Mouse (Mus musculus) stomach, postnatal 0 days (tissue): Measurements from ENCODE around the gene Rims3. TPM values are rescaled to one million over a fixed set of nuclear protein-coding genes. Genes with fewer than 3 reads are reported as not detected.

Source experiments
- ATAC-seq: fragments of 200-750 bp; cut with Nextera tagmentation; 2 replicates; pipeline ENCODE4 v1.8.0; 2017; ENCODE audit not compliant: low FRiP score, low TSS enrichment
- DNase-seq: peaks from one replicate; pipeline ENCODE4 v3.0.0-alpha.2; 2016; ENCODE audit warnings: low spot score
- H3K27ac ChIP-seq: fragments of 300-500 bp; sonication (generic); replicated peaks from 2 replicates; pipeline ENCODE4 v1.5.1; 2014; ENCODE audit warnings: mild to moderate bottlenecking, control low read depth
- H3K27me3 ChIP-seq: fragments of 300-500 bp; sonication (generic); 2 replicates; pipeline ENCODE4 v1.6.1; 2014; ENCODE audit warnings: low read length; ENCODE audit not compliant: control insufficient read depth, insufficient read depth
- H3K36me3 ChIP-seq: fragments of 300-500 bp; sonication (generic); 2 replicates; pipeline ENCODE4 v1.6.1; 2014; ENCODE audit warnings: low read length, mixed read lengths; ENCODE audit not compliant: control insufficient read depth, insufficient read depth
- H3K4me1 ChIP-seq: fragments of 300-500 bp; sonication (generic); replicated peaks from 2 replicates; pipeline ENCODE4 v1.6.1; 2014; ENCODE audit warnings: antibody characterized with exemption; ENCODE audit not compliant: control insufficient read depth, insufficient read depth
- H3K4me2 ChIP-seq: fragments of 300-500 bp; sonication (generic); replicated peaks from 2 replicates; pipeline ENCODE4 v1.6.1; 2014; ENCODE audit warnings: low read depth, mild to moderate bottlenecking, control low read depth, moderate library complexity
- H3K4me3 ChIP-seq: fragments of 300-500 bp; sonication (generic); 2 replicates; pipeline ENCODE4 v1.5.1; 2014; ENCODE audit warnings: low read depth, low read length, control low read depth
- H3K9ac ChIP-seq: fragments of 300-500 bp; sonication (generic); 2 replicates; pipeline ENCODE4 v1.6.1; 2014; ENCODE audit warnings: mild to moderate bottlenecking, low read length, control low read depth, mixed read lengths
- H3K9me3 ChIP-seq: fragments of 300-500 bp; sonication (generic); 2 replicates; pipeline ENCODE4 v1.6.1; 2016; ENCODE audit warnings: low read length; ENCODE audit not compliant: control insufficient read depth
- CTCF ChIP-seq: IDR thresholded peaks from 2 replicates; pipeline ENCODE4 v1.5.1; 2016; ENCODE audit warnings: antibody characterized with exemption, low read depth, mild to moderate bottlenecking, moderate library complexity
- EP300 ChIP-seq: optimal IDR thresholded peaks from 2 replicates; pipeline ENCODE3; 2016; ENCODE audit warnings: antibody characterized with exemption
- WGBS: fragments of 180-500 bp; shearing (Covaris S2); extraction: QIAGEN DNeasy Blood & Tissue Kit; methylation state at CpG from one replicate; pipeline ENCODE4 v1.1.7; 2014; 5-methylcytosine and 5-hydroxymethylcytosine counted together
- polyA plus RNA-seq: library from polyadenylated mRNA; unstranded; fragments of >200 nt; fragmentation: Nextera tagmentation; extraction: Ambion mirVana; gene quantifications from 2 replicates; pipeline ENCODE4 v1.2.1, GENCODE M21; 2015

Gene Rims3
- polyA plus RNA-seq, 1 experiment from 2014 or later, result 0.70 TPM

GRCm38 (mm10) chr4:120831472-120831871, 23.1 kb upstream of the Rims3 start, which contains the start of gene Nfyc:
TSS of gene Nfyc (minus strand) at chr4:120831572.
- no peaks in the 10 kb centered on the region for H3K27me3 ChIP-seq
- H3K4me3 ChIP-seq, result no peak within 1 kb of the TSS
- no peak within 1 kb of the TSS for H3K9ac ChIP-seq
- 83% methylated on average over 4 of the region's 4 CpGs for WGBS
- DNase-seq (no peak), ATAC-seq (no peak)
- H3K9me3 ChIP-seq, result no peaks in the 10 kb centered on the region
- TF ChIP-seq CTCF, result no peak
- TF ChIP-seq EP300, result no peak
- no peaks in the 10 kb centered on the region for H3K36me3 ChIP-seq
- no peaks in the 10 kb centered on the region for H3K4me1 ChIP-seq
- no peak within 1 kb of the TSS for H3K4me2 ChIP-seq
- H3K27ac ChIP-seq, result no peak within 1 kb of the TSS

DNA sequence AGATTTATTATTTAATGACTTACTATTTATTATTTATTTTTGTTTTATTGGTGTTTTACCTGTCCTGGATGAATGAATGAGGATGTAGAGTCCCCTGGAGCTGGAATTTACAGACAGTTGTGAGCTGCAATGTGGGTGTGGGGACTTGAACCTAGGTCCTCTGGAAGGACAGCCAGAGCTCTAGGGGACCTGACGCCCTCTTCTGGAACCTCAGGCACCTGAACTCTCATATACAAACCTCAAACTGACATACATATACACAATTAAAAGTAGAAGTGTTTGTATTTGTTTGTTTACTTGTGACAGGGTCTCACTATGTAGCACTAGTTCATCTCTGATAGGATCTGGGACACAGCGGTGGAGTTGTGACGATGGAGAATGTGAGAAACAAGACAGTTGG, 13.3 kb upstream of the Rims3 start:
- no peaks in the 10 kb centered on the region for H3K4me1 ChIP-seq
- ATAC-seq, result no peak
- no peak overlapping the region for H3K4me2 ChIP-seq
- no peak for DNase-seq
- H3K4me3 ChIP-seq, result no peak overlapping the region
- no peaks in the 10 kb centered on the region for H3K36me3 ChIP-seq
- H3K27me3 ChIP-seq, result no peaks in the 10 kb centered on the region
- no peak overlapping the region for H3K27ac ChIP-seq
- H3K9me3 ChIP-seq, result no peaks in the 10 kb centered on the region
- H3K9ac ChIP-seq, result no peak overlapping the region
- TF ChIP-seq EP300 (no peak), CTCF (no peak)
- 78% methylated on average over 3 of the region's 3 CpGs for WGBS

DNA sequence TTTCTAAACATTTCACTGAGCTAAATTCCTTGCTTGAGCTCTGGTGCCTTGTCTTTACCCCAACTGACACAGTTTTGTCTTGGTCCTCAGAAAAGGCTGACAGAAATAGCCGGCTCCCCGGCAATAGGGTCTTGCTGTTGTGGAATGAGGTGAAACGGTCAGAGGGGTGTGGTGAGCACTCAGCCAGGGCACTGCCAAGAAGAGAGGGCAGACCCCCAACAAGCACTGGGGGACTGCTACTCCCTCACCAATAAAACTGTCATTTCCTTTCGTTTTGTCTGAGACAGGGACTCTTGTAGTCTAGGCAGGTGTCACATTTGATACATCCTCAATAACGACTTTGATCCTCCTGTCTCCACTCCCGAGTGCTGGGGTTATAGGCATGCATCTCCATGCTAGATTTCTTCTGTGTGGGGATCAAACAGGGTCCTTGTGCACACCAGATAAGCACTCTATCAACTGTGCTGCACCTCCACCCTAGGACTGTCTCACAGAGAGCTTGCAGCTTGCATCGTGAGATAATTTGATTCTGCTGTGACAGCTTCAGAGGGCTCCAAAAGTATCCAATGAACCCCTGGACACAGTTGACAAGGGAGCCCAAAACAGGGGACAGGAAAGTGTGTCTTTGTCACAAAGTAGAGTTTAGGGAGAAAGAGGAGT, 10.1 kb upstream of the Rims3 start:
- Histone ChIP-seq H3K36me3 (no peaks in the 10 kb centered on the region), H3K9ac (no peak overlapping the region), H3K4me2 (no peak overlapping the region), H3K4me1 (no peaks in the 10 kb centered on the region), H3K27ac (no peak overlapping the region), H3K27me3 (no peaks in the 10 kb centered on the region), H3K4me3 (no peak overlapping the region), H3K9me3 (no peaks in the 10 kb centered on the region)
- 28% methylated on average over 7 of the region's 7 CpGs for WGBS
- ATAC-seq (no peak), DNase-seq (no peak)
- TF ChIP-seq CTCF (no peak), EP300 (no peak)

DNA sequence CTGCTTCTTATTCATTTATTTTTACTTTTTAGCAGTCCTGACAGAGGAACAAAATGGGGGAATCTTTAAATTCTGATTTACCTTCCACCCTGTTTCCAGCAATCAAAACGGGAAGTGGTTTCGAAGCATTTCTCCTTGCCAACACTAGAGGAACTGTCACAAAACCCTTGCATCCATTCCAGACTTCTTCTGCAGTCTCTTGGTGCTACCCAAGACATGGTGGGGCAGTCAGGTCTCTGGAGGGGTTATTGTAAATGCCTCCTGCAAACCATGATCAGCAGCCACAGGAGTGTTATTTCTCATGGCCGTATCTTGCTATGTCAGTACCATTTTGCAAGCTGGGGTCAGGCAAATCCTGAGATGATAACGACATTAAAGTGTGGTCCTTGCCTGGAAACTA, 9.5 kb upstream of the Rims3 start:
- H3K36me3 ChIP-seq, result no peaks in the 10 kb centered on the region
- H3K27ac ChIP-seq, result no peak overlapping the region
- WGBS, result 61% methylated on average over 4 of the region's 4 CpGs
- no peaks in the 10 kb centered on the region for H3K4me1 ChIP-seq
- H3K27me3 ChIP-seq, result no peaks in the 10 kb centered on the region
- H3K4me2 ChIP-seq, result no peak overlapping the region
- TF ChIP-seq CTCF (no peak), EP300 (no peak)
- H3K9me3 ChIP-seq, result no peaks in the 10 kb centered on the region
- no peak for ATAC-seq
- H3K9ac ChIP-seq, result no peak overlapping the region
- DNase-seq, result no peak
- no peak overlapping the region for H3K4me3 ChIP-seq

DNA sequence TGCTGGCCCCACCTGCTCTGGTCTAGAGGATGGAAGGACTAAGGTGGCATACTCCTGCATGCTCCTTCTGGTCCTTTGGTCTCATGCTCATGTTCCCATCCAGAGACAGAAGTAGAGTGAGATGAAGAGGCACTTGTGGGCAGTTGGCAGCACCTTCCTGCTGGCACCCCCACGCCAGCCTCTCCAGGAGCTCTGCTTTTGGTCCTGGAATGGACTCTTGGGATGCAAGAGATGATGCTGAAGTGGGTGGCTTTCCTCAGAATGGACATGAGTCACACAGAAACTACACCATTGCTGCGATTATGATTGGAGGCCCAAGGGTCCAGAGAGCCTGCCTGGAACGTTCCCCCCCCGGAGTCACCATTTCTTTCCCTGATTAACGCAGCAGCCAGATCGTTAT, 5.7 kb upstream of the Rims3 start:
- Histone ChIP-seq H3K36me3 (no peaks in the 10 kb centered on the region), H3K27ac (no peak overlapping the region), H3K9me3 (no peaks in the 10 kb centered on the region), H3K9ac (no peak overlapping the region), H3K4me2 (no peak overlapping the region), H3K27me3 (no peaks in the 10 kb centered on the region), H3K4me1 (no peaks in the 10 kb centered on the region), H3K4me3 (no peak overlapping the region)
- DNase-seq (no peak), ATAC-seq (no peak)
- WGBS, result 72% methylated on average over 6 of the region's 6 CpGs
- no peak for TF ChIP-seq EP300
- TF ChIP-seq CTCF, result no peak

- no peaks in the 10 kb centered on the region for H3K4me1 ChIP-seq
- WGBS, result 64% methylated on average over 11 of the region's 11 CpGs
- ATAC-seq (no peak), DNase-seq (no peak)
- no peak overlapping the region for H3K4me2 ChIP-seq
- no peaks in the 10 kb centered on the region for H3K27me3 ChIP-seq
- no peak overlapping the region for H3K9ac ChIP-seq
- H3K36me3 ChIP-seq, result no peaks in the 10 kb centered on the region
- no peak overlapping the region for H3K27ac ChIP-seq
- no peaks in the 10 kb centered on the region for H3K9me3 ChIP-seq
- no peak overlapping the region for H3K4me3 ChIP-seq
- TF ChIP-seq CTCF (no peak), EP300 (no peak)
Measured at GRCm38 (mm10) chr4:120849451-120849850, 5.2 kb upstream of the Rims3 start.
